Mouse (Mus musculus) kidney, postnatal 0 days (tissue): ENCODE data around the gene Wars2. TPM values are rescaled to one million over a fixed set of nuclear protein-coding genes. Genes with fewer than 3 reads are reported as not detected.

Experiments used
- ATAC-seq: fragments of 200-750 bp; cut with Nextera tagmentation; replicated peaks from 2 replicates; pipeline ENCODE4 v1.8.0; 2017; ENCODE audit warnings: low read depth, moderate number of reproducible peaks, moderate TSS enrichment, moderate library complexity; ENCODE audit not compliant: low FRiP score
- DNase-seq: peaks from one replicate; pipeline ENCODE4 v3.0.0-alpha.2; 2016; ENCODE audit warnings: low spot score
- H3K27ac ChIP-seq: fragments of 300-500 bp; sonication (generic); 2 replicates; pipeline ENCODE4 v1.5.1; 2014; ENCODE audit warnings: mild to moderate bottlenecking
- H3K27me3 ChIP-seq: fragments of 300-500 bp; sonication (generic); 2 replicates; pipeline ENCODE4 v1.6.1; 2014; ENCODE audit warnings: low read length, mixed read lengths; ENCODE audit not compliant: insufficient read depth
- H3K36me3 ChIP-seq: fragments of 300-500 bp; sonication (generic); 2 replicates; pipeline ENCODE4 v1.6.1; 2014; ENCODE audit warnings: low read length, mixed read lengths; ENCODE audit not compliant: insufficient read depth
- H3K4me1 ChIP-seq: fragments of 300-500 bp; sonication (generic); replicated peaks from 2 replicates; pipeline ENCODE4 v1.6.1; 2014; ENCODE audit warnings: antibody characterized with exemption, low read length, mixed read lengths; ENCODE audit not compliant: insufficient read depth
- H3K4me2 ChIP-seq: fragments of 300-500 bp; sonication (generic); 2 replicates; pipeline ENCODE4 v1.6.1; 2014; ENCODE audit warnings: mild to moderate bottlenecking, low read length, moderate library complexity, mixed read lengths
- H3K4me3 ChIP-seq: fragments of 300-500 bp; sonication (generic); replicated peaks from 2 replicates; pipeline ENCODE4 v1.5.1; 2014; ENCODE audit warnings: low read depth, low read length
- H3K9ac ChIP-seq: fragments of 300-500 bp; sonication (generic); 2 replicates; pipeline ENCODE4 v1.6.1; 2014; ENCODE audit warnings: low read depth, low read length
- H3K9me3 ChIP-seq: fragments of 300-500 bp; sonication (generic); replicated peaks from 2 replicates; pipeline ENCODE4 v1.6.1; 2016; ENCODE audit warnings: low read length, inconsistent platforms, mixed read lengths
- CTCF ChIP-seq: IDR thresholded peaks from 2 replicates; pipeline ENCODE4 v1.5.1; 2016; ENCODE audit warnings: antibody characterized with exemption, low read depth, mild to moderate bottlenecking, moderate library complexity
- WGBS: fragments of 180-500 bp; shearing (Covaris S2); extraction: QIAGEN DNeasy Blood & Tissue Kit; methylation state at CpG from one replicate; pipeline ENCODE4 v1.1.7; 2014; 5-methylcytosine and 5-hydroxymethylcytosine counted together
- polyA plus RNA-seq: library from polyadenylated mRNA; unstranded; fragments of >200 nt; fragmentation: Nextera tagmentation; extraction: Ambion mirVana; gene quantifications from 2 replicates; pipeline ENCODE4 v1.2.1, GENCODE M21; 2015

Wars2 gene
- polyA plus RNA-seq, 1 experiment from 2014 or later: 6.4 TPM

DNA sequence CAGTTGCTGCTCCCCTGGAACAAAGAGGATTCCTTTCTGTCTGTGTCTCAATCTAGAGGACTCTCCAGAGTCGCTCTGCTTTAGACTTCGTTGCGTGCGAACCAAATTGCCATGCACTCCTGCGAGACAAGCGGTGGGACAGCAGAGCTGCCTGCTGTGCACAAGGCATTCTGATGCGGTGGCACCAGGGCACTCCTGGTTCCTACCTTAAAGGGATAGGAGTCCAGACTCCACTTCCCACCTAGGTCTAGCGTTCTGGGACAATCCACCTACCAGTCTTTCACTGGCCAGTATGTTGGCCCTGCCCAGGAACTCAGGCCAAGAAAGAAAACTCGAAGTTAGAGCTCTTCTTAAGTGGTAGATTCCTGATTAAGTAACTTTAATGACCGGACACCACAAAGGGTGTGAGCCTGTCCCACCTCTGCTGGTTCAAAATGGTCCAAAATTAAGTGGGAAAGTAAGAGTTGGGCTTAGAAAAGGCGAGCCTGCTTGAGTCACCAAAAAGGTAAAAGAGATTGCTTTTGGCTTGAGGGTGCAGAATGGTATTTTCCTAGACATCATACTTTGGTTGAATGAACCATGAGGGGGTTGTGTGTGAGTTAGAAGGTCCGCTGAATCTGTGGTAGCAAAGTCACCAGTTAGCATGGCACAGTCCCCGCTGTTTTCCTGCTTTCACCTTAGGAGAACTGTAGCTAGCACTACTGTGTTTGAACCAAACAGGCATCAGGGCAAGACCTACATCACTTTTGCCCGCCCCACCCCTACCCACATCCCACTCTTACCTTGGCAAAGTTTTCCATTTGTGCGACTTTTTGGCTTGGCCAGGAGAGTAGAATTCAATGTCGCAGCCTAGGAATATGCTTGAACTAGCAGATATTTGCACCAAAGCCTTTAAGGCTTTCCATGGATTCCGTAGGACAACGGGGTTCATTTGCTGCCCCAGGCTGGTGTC lies 95.2 kb downstream of the Wars2 start:
- WGBS: 2% methylated on average over 18 of the region's 18 CpGs
- Histone ChIP-seq H3K4me2 (no peak overlapping the region), H3K27ac (no peak overlapping the region), H3K36me3 (no peaks in the 10 kb centered on the region), H3K9ac (no peak overlapping the region), H3K4me1 (peaks cover 4% of the 10 kb centered on the region; the same call in 1 of the 2 replicates), H3K9me3 (no peaks in the 10 kb centered on the region), H3K27me3 (peaks cover 71% of the 10 kb centered on the region), H3K4me3 (no peak overlapping the region)
- ATAC-seq (no peak), DNase-seq (no peak)
- TF ChIP-seq CTCF: no peak

DNA sequence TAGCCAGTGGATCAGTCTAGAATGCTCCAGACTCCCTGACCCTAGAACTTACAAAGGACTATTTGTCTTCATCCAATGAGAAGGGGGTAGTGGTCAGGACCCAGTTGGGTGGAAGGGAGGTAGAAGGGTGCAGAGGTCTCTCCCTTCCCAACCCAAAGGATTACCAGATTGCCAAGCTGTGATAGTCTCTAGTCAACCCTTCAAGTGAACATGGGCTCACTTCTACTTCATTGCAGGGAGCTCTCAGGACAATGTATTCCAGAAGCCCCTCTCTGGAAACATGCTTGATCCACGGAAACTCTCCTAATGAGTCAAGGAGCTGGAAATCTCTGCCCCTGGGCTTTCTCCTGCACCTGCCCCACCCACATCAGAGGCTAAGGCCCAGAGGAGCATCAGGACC lies 97.8 kb downstream of the Wars2 start:
- H3K4me2 ChIP-seq: no peak overlapping the region
- TF ChIP-seq CTCF: no peak
- peaks cover 77% of the 10 kb centered on the region for H3K27me3 ChIP-seq
- 0% methylated on average over 1 of the region's 1 CpGs for WGBS
- H3K4me1 ChIP-seq: peaks cover 4% of the 10 kb centered on the region; the same call in 1 of the 2 replicates
- H3K9me3 ChIP-seq: no peaks in the 10 kb centered on the region
- H3K9ac ChIP-seq: no peak overlapping the region
- ATAC-seq (no peak), DNase-seq (no peak)
- H3K27ac ChIP-seq: no peak overlapping the region
- no peaks in the 10 kb centered on the region for H3K36me3 ChIP-seq
- H3K4me3 ChIP-seq: no peak overlapping the region

DNA sequence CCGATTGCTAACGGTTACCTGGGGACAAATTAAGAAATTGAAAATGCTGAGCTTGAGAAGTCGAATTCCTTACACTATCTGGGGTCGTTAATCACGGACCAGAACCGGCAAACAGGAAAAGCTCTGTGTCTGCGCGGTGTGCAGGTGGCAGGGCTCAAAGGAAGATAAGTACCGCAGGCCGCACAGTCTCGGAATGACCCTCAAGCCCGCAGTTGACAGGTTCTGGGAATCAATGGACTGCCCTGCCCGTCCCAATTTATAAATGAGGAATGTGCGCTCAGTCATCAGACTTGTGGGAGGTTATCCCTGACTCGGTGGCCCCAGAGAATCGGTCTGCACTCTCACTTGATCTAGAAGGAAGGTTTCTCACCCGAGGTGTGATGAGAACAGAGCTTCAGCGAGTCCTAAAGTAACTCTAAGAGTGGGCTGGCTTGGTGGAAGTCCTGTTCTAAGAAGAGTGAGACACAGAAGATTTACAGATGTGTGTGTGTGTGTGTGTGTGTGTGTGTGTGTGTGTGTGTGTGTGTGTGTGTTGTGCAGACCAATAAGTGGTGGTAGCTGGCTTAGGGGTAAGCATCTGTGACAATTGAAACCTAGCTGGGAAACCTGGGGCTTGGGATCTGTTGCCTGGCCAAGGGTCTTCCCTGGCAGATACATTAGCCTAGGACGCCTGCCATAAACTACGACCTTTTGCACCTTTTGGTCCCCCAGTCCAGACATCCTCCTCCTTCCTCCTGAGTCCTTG lies 98.6 kb downstream of the Wars2 start:
- no peak for TF ChIP-seq CTCF
- Histone ChIP-seq H3K27me3 (peaks cover 77% of the 10 kb centered on the region), H3K4me3 (no peak overlapping the region), H3K4me1 (no peaks in the 10 kb centered on the region), H3K9me3 (no peaks in the 10 kb centered on the region), H3K4me2 (no peak overlapping the region), H3K27ac (no peak overlapping the region), H3K9ac (no peak overlapping the region), H3K36me3 (no peaks in the 10 kb centered on the region)
- 2% methylated on average over 20 of the region's 20 CpGs for WGBS
- no peak for ATAC-seq
- no peak for DNase-seq

DNA sequence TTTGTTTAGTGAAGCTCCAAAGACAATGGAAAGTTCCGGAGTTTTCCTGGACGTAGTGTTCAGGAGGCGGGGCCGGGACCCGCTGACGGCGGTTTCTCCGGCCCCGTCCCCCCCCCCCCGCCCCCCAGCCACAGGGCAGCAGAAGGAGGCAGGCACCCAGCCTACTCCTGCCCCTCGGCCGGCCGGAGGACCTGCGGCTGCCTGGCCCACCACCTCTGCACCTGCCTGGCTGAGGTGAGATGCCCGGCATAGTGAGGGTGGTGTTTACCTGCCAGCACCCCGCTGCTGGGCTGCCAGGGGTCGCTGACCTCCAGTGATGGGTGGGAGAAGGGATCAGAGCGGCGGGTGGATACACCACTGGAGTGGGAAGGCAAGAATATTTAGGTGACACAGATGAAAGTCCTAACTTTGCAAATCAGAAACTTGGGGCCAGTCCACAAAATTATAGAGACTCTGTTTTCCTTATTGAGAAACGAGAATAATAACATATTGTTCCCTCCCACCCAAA lies 99.4 kb downstream of the Wars2 start, which contains the start of gene Tbx15:
Gene Tbx15 (plus strand): TSS at position 169 of the 508 bp plus-strand sequence.
- H3K4me2 ChIP-seq: peak within 1 kb of the TSS; percentile 41
- peaks cover 73% of the 10 kb centered on the region for H3K27me3 ChIP-seq
- no peaks in the 10 kb centered on the region for H3K4me1 ChIP-seq
- DNase-seq (no peak), ATAC-seq (peak; percentile 52; the same call in 1 of the 2 replicates)
- TF ChIP-seq CTCF: no peak
- H3K4me3 ChIP-seq: peak within 1 kb of the TSS; percentile 20
- no peak within 1 kb of the TSS for H3K9ac ChIP-seq
- no peak within 1 kb of the TSS for H3K27ac ChIP-seq
- H3K9me3 ChIP-seq: no peaks in the 10 kb centered on the region
- WGBS: under 1% methylated on average over 20 of the region's 20 CpGs
- no peaks in the 10 kb centered on the region for H3K36me3 ChIP-seq

DNA sequence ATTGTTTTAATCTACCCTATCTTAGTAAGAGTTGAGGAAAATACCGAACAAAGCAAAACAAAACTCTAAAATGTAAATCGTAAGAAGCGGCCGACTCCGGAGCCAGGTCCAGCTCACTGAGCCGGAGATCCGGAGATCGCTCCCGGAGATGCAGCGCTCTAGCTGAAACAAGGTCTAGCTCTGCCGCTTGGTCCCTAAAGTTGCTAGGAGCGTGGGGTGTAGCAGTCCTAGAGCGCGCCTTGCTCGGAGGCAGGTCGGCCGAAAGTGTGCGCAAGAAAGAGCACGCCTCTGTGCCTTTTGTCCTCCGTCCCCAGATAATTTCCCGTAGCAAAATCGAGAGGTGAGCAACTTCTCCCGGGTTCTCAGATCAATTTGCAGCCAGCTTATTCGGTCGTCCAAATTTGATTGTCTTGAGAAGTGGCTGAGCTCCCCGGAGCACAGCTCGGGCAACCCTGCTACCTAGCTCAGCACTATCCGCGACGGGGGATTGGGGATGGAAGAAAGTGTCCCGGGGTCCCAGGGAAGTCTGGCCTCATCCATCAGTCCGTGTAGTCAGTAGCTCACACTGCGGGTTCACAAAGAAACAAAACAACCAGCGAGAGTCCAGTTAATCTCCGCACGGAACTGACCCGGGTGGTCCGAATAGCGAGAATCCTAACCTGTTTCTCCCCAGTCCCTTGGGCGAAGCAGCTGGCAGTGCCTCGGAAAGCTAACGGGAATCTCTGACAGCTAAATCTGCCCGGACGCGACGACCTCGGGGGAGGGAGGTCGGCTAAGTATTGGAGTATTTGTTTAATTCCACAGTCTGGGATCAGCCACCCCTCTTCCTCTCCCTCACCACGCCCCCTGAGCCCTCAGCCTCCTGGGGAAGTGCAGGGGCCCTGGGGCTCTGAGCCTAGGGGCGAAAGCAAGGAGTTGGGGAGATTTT lies 100.2 kb downstream of the Wars2 start:
- ATAC-seq (no peak), DNase-seq (no peak)
- H3K36me3 ChIP-seq: no peaks in the 10 kb centered on the region
- no peaks in the 10 kb centered on the region for H3K9me3 ChIP-seq
- peaks cover 73% of the 10 kb centered on the region for H3K27me3 ChIP-seq
- H3K4me2 ChIP-seq: peak overlapping the region; percentile 41
- peak overlapping the region; percentile 20 for H3K4me3 ChIP-seq
- H3K9ac ChIP-seq: no peak overlapping the region
- H3K4me1 ChIP-seq: no peaks in the 10 kb centered on the region
- H3K27ac ChIP-seq: no peak overlapping the region
- no peak for TF ChIP-seq CTCF
- WGBS: 1% methylated on average over 50 of the region's 50 CpGs
